Mouse (Mus musculus): ENCODE measurements around the gene Btbd9. TPM values are rescaled to one million over a fixed set of nuclear protein-coding genes. Genes with fewer than 3 reads are reported as not detected.
A peak's percentile ranks its signal among the peaks of the same experiment; 100 is the strongest.

The Btbd9 gene
- polyA plus RNA-seq, 1 experiment from 2014 or later: 63.1 TPM

- Histone ChIP-seq H3K27ac (ENCODE audit: low read length) (no peak overlapping the region), H3K4me1 (ENCODE audit: control insufficient read depth, insufficient read depth, low read length) (peaks cover 5% of the 10 kb centered on the region; the same call in 1 of the 2 replicates), H3K27me3 (ENCODE audit: control insufficient read depth, insufficient read depth, low read length) (no peaks in the 10 kb centered on the region), H3K4me2 (replicated peaks; ENCODE audit: low read depth, low read length) (no peak overlapping the region), H3K9me3 (ENCODE audit: control insufficient read depth, low read depth, low read length) (no peaks in the 10 kb centered on the region), H3K36me3 (ENCODE audit: control insufficient read depth, insufficient read depth, low read length) (peaks cover 30% of the 10 kb centered on the region), H3K4me3 (ENCODE audit: low read depth, low read length) (no peak overlapping the region), H3K9ac (replicated peaks; ENCODE audit: low read depth, low read length) (no peak overlapping the region)
- no peak for ATAC-seq (ENCODE audit: insufficient number of reproducible peaks, insufficient read depth, low FRiP score, low read depth)
- 92% methylated on average over 8 of the region's 8 CpGs for WGBS
Measured at GRCm38 (mm10) chr17:30210262-30210661, 366.0 kb downstream of the Btbd9 start.

- Histone ChIP-seq H3K9me3 (ENCODE audit: control insufficient read depth, low read depth, low read length) (no peaks in the 10 kb centered on the region), H3K4me2 (replicated peaks; ENCODE audit: low read depth, low read length) (no peak overlapping the region), H3K4me3 (ENCODE audit: low read depth, low read length) (no peak overlapping the region), H3K27ac (ENCODE audit: low read length) (no peak overlapping the region), H3K27me3 (ENCODE audit: control insufficient read depth, insufficient read depth, low read length) (no peaks in the 10 kb centered on the region), H3K36me3 (ENCODE audit: control insufficient read depth, insufficient read depth, low read length) (peaks cover 14% of the 10 kb centered on the region), H3K4me1 (ENCODE audit: control insufficient read depth, insufficient read depth, low read length) (peaks cover 18% of the 10 kb centered on the region; the same call in 1 of the 2 replicates), H3K9ac (replicated peaks; ENCODE audit: low read depth, low read length) (no peak overlapping the region)
- ATAC-seq (ENCODE audit: insufficient number of reproducible peaks, insufficient read depth, low FRiP score, low read depth): no peak
- WGBS: 93% methylated on average over 17 of the region's 17 CpGs
Measured at GRCm38 (mm10) chr17:30205062-30205825, 371.0 kb downstream of the Btbd9 start.

GRCm38 (mm10) chr17:30200283-30200682 lies 376.0 kb downstream of the Btbd9 start:
- Histone ChIP-seq H3K9ac (replicated peaks; ENCODE audit: low read depth, low read length) (no peak overlapping the region), H3K4me2 (replicated peaks; ENCODE audit: low read depth, low read length) (no peak overlapping the region), H3K9me3 (ENCODE audit: control insufficient read depth, low read depth, low read length) (no peaks in the 10 kb centered on the region), H3K27me3 (ENCODE audit: control insufficient read depth, insufficient read depth, low read length) (no peaks in the 10 kb centered on the region), H3K4me1 (ENCODE audit: control insufficient read depth, insufficient read depth, low read length) (peaks cover 47% of the 10 kb centered on the region), H3K36me3 (ENCODE audit: control insufficient read depth, insufficient read depth, low read length) (no peaks in the 10 kb centered on the region), H3K4me3 (ENCODE audit: low read depth, low read length) (no peak overlapping the region), H3K27ac (ENCODE audit: low read length) (no peak overlapping the region)
- whole genome bisulfite sequencing: 75% methylated on average over 4 of the region's 4 CpGs
- no peak for ATAC-seq (ENCODE audit: insufficient number of reproducible peaks, insufficient read depth, low FRiP score, low read depth)

- Histone ChIP-seq H3K36me3 (ENCODE audit: control insufficient read depth, insufficient read depth, low read length) (peaks cover 2% of the 10 kb centered on the region; the same call in 1 of the 2 replicates), H3K27ac (ENCODE audit: low read length) (no peak overlapping the region), H3K9me3 (ENCODE audit: control insufficient read depth, low read depth, low read length) (no peaks in the 10 kb centered on the region), H3K4me2 (replicated peaks; ENCODE audit: low read depth, low read length) (no peak overlapping the region), H3K9ac (replicated peaks; ENCODE audit: low read depth, low read length) (no peak overlapping the region), H3K4me1 (ENCODE audit: control insufficient read depth, insufficient read depth, low read length) (peaks cover 43% of the 10 kb centered on the region), H3K27me3 (ENCODE audit: control insufficient read depth, insufficient read depth, low read length) (no peaks in the 10 kb centered on the region), H3K4me3 (ENCODE audit: low read depth, low read length) (no peak overlapping the region)
- WGBS: 57% methylated on average over 13 of the region's 13 CpGs
- no peak; the same call in 1 of the 2 replicates for ATAC-seq (ENCODE audit: insufficient number of reproducible peaks, insufficient read depth, low FRiP score, low read depth)
Measured at GRCm38 (mm10) chr17:30199374-30200247, 376.7 kb downstream of the Btbd9 start.

GRCm38 (mm10) chr17:30198422-30198821 lies 377.9 kb downstream of the Btbd9 start:
- 55% methylated on average over 10 of the region's 10 CpGs for WGBS
- Histone ChIP-seq H3K27ac (ENCODE audit: low read length) (no peak overlapping the region; the same call in 1 of the 2 replicates), H3K27me3 (ENCODE audit: control insufficient read depth, insufficient read depth, low read length) (no peaks in the 10 kb centered on the region), H3K4me1 (ENCODE audit: control insufficient read depth, insufficient read depth, low read length) (peaks cover 40% of the 10 kb centered on the region), H3K4me3 (ENCODE audit: low read depth, low read length) (no peak overlapping the region), H3K4me2 (replicated peaks; ENCODE audit: low read depth, low read length) (no peak overlapping the region), H3K9me3 (ENCODE audit: control insufficient read depth, low read depth, low read length) (no peaks in the 10 kb centered on the region), H3K36me3 (ENCODE audit: control insufficient read depth, insufficient read depth, low read length) (peaks cover 2% of the 10 kb centered on the region; the same call in 1 of the 2 replicates), H3K9ac (replicated peaks; ENCODE audit: low read depth, low read length) (no peak overlapping the region)
- no peak for ATAC-seq (ENCODE audit: insufficient number of reproducible peaks, insufficient read depth, low FRiP score, low read depth)

GRCm38 (mm10) chr17:30197280-30198030 lies 378.8 kb downstream of the Btbd9 start:
- Histone ChIP-seq H3K4me1 (ENCODE audit: control insufficient read depth, insufficient read depth, low read length) (peaks cover 40% of the 10 kb centered on the region), H3K9me3 (ENCODE audit: control insufficient read depth, low read depth, low read length) (no peaks in the 10 kb centered on the region), H3K9ac (replicated peaks; ENCODE audit: low read depth, low read length) (no peak overlapping the region), H3K27me3 (ENCODE audit: control insufficient read depth, insufficient read depth, low read length) (no peaks in the 10 kb centered on the region), H3K4me2 (replicated peaks; ENCODE audit: low read depth, low read length) (no peak overlapping the region), H3K36me3 (ENCODE audit: control insufficient read depth, insufficient read depth, low read length) (peaks cover 6% of the 10 kb centered on the region), H3K27ac (ENCODE audit: low read length) (no peak overlapping the region), H3K4me3 (ENCODE audit: low read depth, low read length) (no peak overlapping the region)
- ATAC-seq (ENCODE audit: insufficient number of reproducible peaks, insufficient read depth, low FRiP score, low read depth): no peak
- WGBS: 60% methylated on average over 12 of the region's 12 CpGs

- H3K4me1 ChIP-seq (ENCODE audit: control insufficient read depth, insufficient read depth, low read length): peaks cover 40% of the 10 kb centered on the region
- 78% methylated on average over 17 of the region's 17 CpGs for WGBS
- peak overlapping the region; percentile 11; the same call in 1 of the 2 replicates for H3K27ac ChIP-seq (ENCODE audit: low read length)
- ATAC-seq (ENCODE audit: insufficient number of reproducible peaks, insufficient read depth, low FRiP score, low read depth): no peak
- no peak overlapping the region for H3K9ac ChIP-seq (replicated peaks; ENCODE audit: low read depth, low read length)
- H3K27me3 ChIP-seq (ENCODE audit: control insufficient read depth, insufficient read depth, low read length): no peaks in the 10 kb centered on the region
- H3K4me2 ChIP-seq (replicated peaks; ENCODE audit: low read depth, low read length): no peak overlapping the region
- no peak overlapping the region for H3K4me3 ChIP-seq (ENCODE audit: low read depth, low read length)
- H3K9me3 ChIP-seq (ENCODE audit: control insufficient read depth, low read depth, low read length): no peaks in the 10 kb centered on the region
- peaks cover 7% of the 10 kb centered on the region for H3K36me3 ChIP-seq (ENCODE audit: control insufficient read depth, insufficient read depth, low read length)
Measured at GRCm38 (mm10) chr17:30196401-30197279, 379.6 kb downstream of the Btbd9 start.

Measured in stomach, embryonic 14.5 days (tissue).